Mouse (Mus musculus): Measurements from ENCODE around the gene Rgmb. TPM values are rescaled to one million over a fixed set of nuclear protein-coding genes. Genes with fewer than 3 reads are reported as not detected.

Rgmb gene
- 10 to 100 TPM; 21.3 to 26.4 TPM for total RNA-seq (2021)
- long read RNA-seq, experiment 1, full-length matches to known transcripts = 9 of 11 reads
- long read RNA-seq, experiment 1, partial matches to known transcripts = 0 of 11 reads
- long read RNA-seq, experiment 1, other reads (novel, unspliced or antisense) = 2 of 11 reads
- long read RNA-seq, experiment 2, full-length matches to known transcripts = 5 of 6 reads
- long read RNA-seq, experiment 2, partial matches to known transcripts = 0 of 6 reads
- long read RNA-seq, experiment 2, other reads (novel, unspliced or antisense) = 1 of 6 reads

DNA sequence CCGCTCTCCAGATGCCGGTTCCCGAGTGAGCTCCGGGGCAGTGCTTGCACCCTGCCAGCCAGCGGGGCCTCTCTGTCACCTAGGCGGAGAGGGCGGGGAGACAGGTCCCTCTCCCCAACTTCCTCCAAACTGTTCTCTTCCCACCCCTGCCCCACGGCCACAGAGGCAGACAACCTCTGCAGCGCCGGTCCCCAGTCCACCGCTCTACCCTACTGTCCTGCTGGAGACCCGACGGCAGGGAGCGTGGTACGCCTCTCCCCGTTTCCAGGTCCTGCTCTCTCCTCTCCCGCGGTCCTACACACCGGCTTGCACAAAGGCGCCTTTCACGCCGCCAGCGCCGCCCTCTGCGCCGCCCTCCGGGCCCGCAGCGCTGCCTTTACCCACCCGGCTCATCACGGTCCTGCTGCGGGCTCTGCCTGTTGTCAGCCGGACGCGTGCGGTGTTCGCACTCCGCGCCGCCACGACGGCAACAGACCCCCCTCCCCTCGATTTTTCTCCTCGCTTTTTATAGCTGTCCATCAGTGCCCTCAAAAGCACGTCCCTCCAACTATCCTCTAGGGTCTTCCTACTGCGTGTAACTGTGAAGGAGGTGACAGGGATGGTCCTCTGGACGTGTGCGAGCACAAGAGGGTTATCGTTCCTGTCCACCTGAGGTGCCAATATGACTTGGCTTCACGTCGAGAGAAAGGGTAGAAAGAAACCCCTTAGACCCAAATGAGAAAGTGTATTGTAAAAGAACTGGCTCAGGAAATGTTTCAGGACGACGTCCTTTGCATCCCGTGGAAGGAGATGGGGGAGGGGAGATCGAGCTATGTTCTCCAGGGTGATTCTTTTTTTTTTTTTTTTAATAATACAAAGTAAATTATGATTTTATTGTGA is at the start of gene Rgmb:
Rgmb (minus strand) TSS at position 274 of the 879 bp plus-strand sequence.
- DNase-seq = peak; percentile 55 to 59

- peak; percentile 38 to 49 for DNase-seq
Observed at GRCm38 (mm10) chr17:15874765-15875164, 43.9 kb upstream of the Rgmb start.

- DNase-seq = peak; percentile 12 to 24
Observed at GRCm38 (mm10) chr17:15872093-15872492, 41.3 kb upstream of the Rgmb start.

- DNase-seq = no peak
Observed at GRCm38 (mm10) chr17:15865249-15865648, 34.4 kb upstream of the Rgmb start.

GRCm38 (mm10) chr17:15862355-15862754 is 31.5 kb upstream of the Rgmb start:
- no peak for DNase-seq

DNA sequence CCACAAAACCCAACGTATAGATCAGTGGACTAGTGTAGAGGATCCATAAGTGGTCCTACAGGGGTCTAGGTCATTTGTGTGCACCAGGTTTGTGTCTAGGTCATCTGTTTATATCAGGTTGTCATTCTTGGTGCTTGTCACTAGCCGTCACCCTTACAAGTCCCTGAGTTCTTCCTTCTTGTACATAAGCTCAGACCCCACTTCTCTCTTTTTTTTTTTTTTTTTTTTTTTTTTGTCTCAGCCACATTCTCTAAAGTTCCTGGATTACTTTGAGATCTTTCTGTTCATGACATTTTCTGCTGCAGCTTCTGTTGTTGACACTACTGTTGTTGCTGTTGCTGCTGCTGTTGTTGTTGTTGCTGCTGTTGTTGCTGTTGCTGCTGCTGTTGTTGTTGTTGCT is 22.3 kb upstream of the Rgmb start:
- no peak for DNase-seq

DNA sequence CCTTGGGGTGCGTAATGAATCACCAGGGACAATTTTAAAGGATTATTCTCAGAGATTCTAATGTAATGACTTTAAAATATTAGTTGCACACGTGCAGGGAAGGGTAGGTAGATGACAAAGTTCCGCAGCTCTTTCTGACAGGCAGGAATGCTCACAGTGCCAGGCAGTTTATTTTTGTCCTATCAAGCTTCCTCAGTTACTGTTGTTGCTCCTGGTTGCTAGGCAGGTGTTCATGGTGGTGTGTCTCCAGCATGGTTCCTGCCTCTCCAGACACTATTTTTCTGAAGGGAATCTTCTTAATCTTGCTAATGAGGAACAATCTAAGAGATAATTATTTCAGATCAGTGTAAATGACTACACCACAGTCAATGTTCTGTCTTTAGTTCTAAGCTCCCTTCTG is 19.7 kb upstream of the Rgmb start:
- DNase-seq = no peak

DNA sequence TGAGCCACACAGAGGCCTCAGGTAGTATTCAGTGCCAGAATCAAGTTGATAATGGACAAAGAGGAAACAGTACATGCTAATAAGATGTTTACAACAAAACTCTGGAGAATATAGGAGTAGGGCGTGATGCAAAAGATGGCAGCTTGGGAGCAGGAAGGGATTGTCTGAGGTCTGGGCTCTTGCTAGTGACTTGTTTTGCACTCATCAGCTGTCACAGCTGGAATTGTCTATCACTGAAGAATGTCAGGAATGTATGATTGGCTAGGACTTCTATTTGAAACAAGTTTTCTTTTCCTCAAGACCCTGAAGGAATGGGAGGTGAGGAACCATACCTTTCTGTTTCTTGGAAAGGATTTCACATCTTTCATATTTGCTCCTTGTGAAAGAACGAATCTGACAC is 10.6 kb upstream of the Rgmb start:
- DNase-seq = no peak

GRCm38 (mm10) chr17:15832398-15832797 is 1.6 kb upstream of the Rgmb start:
- DNase-seq = no peak

GRCm38 (mm10) chr17:15831810-15832209 is 971 bp upstream of the Rgmb start:
- DNase-seq = peak; percentile 55 to 79

GRCm38 (mm10) chr17:15830171-15830765 is 571 bp downstream of the Rgmb start:
- peak; percentile 57 to 61 for DNase-seq

DNA sequence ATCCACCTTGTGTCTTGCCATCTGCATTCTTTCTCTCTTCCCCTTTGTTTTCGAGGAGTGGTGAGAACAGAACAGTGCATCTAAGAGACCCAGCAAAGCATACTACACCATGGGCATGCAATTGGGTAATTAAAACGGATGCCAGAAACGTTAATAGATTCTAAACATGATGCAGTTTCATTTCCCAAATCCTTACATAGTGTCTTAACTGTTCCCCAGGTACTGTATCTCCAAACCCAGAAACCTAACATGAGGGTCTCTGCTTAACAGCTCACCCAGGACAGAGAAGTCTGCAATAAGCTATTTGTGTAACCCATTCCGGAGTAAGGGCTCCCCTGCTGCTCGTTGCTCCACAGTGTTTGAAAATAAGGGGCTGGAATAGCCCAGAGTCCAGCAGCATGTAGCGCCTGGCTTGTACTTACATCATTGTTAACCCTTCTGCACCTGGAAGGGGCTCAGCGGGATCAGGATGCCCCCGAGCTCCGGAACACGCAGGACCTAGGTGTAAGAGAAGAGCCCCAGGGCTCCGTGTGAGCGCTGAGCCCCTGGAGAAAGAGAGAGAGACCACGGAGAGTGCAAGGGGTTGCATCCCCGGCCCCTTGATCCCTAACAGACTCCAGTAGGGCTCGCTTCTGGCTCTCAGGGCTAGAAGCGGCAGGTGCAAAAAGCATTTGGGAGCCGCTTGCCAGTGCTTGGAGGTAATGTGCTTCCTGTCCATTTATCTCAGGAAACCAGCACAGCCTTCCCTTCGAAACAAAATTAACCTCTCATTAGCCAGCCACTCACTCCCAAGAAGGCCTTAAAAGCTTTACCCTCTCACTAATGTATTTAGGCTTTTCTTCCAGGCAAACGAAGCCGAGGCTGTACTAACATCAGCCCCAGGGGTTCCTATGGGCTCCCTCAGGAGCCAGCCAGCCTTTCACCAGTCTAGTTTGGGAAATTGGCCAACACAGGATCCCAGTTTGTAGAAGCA is 1.4 kb downstream of the Rgmb start:
- DNase-seq = peak; percentile 67 to 73

DNA sequence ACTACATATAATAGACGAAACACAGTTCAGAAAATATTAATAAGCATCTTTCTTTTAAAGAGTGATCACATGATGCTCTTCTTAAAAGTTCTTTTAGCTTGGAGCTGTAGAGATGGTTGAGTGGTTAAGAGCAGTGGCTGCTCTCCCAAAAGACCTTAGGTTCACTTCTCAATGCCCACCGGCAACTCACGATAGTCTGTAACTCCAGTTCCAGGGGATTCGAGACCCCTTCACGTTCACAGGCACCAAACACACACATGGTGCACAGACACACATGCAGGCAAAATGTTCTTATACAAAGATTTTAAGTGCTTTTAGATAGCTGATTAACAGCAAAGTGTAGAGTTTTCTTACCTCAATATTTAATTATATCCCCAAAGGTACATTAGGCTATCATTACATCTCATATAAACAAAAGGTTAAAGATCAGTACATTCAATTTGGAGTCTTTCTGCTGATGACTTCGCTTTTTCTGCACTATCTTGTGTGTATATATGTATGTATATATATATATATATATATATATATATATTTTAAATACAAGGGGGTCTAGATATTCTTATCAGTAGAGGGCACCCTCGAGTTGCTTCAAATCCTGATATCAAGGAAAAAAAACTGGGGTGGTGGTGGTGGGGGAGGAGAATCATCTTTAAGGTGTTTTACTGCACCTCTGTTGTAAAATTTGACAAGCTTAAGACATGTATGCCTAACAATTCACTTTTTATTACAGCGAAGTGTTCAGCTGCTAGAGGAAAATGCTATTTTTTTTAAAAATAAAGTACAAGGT is 2.5 kb downstream of the Rgmb start:
- peak in 1 of 2 experiments; percentile 45 for DNase-seq

- peak in 1 of 2 experiments; percentile 60 for DNase-seq
Observed at GRCm38 (mm10) chr17:15826928-15827327, 3.9 kb downstream of the Rgmb start.

DNA sequence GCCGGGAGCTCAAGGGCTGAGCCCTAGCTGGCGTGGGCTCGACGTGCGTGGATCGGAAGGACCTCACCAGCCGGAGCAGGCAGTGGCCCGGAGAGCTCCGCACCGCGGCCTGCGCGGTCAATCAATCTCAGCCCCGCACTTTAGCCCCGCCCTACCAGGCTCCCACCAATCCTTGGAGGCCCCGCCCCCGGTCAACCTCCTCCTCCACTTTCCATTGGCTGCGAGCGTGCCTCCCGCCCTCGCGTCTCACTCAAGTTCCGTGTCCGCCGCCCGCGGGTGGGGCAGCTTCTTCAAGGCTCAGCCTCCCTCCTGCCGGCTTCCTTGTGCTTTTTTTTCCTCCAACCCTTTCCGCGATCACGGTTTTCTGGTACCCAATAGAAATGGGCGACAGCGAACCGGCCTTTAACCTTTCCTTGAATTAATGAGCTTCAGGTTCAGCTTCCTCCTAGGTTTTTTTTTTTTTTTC is 4.4 kb downstream of the Rgmb start:
- peak; percentile 99 to 100 for DNase-seq

GRCm38 (mm10) chr17:15825481-15826396 is 5.1 kb downstream of the Rgmb start:
- peak; percentile 32 to 68 for DNase-seq

- DNase-seq = peak in 1 of 2 experiments; percentile 6
Observed at GRCm38 (mm10) chr17:15824854-15825253, 6.0 kb downstream of the Rgmb start.

DNA sequence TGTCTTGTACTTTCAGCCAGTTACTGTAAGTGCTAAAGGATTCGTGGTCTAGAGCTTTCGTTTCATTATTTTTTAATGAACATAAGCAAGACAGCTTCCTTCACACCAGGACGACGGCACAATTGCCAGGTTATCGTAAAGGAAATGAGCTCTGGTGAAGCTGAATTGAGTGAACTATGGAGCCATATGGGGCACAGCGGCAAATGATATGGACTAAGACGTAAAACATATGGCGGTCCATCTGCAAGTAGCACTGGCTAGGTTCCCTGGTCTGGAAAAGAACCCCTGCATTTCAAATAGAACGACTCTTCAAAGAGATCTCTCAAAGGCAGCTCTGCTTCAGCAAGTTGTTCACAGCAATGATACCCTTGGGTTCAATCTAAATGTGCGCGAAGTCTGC is 6.5 kb downstream of the Rgmb start:
- DNase-seq = no peak

DNA sequence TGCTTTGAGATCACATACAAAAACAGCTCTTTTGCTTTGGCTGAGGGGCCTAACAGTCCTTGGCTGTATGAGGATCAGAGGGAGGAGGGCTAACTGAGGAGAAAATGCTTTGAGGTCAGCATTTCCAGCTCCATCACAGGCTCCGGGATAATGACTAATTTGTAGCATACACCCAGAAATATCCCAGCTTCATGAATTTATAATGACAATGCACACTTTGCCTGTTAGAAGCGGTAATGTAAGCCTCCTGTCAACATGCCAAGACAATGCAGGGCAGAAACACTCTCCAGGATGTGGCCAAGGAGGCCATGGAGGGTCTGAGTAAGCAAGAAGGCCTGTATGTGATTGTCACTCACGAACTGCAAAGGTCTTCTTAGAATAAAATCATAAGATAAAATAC is 7.0 kb downstream of the Rgmb start:
- DNase-seq = peak in 1 of 2 experiments; percentile 34

GRCm38 (mm10) chr17:15823215-15823614 is 7.6 kb downstream of the Rgmb start:
- peak in 1 of 2 experiments; percentile 15 for DNase-seq
